Mouse (Mus musculus): ENCODE data around the gene Gm815. TPM values are rescaled to one million over a fixed set of nuclear protein-coding genes. Genes with fewer than 3 reads are reported as not detected.

The Gm815 gene
- polyA plus RNA-seq, 1 experiment from 2014 or later: not detected

GRCm38 (mm10) chr19:26854661-26855060 is 31.0 kb upstream of the Gm815 start:
- Histone ChIP-seq H3K9me3 (ENCODE audit: control insufficient read depth, low read length) (no peaks in the 10 kb centered on the region), H3K4me2 (ENCODE audit: low read depth, low read length) (no peak overlapping the region), H3K27ac (ENCODE audit: low read length) (no peak overlapping the region), H3K4me3 (ENCODE audit: low read length) (no peak overlapping the region), H3K4me1 (ENCODE audit: control insufficient read depth, insufficient read depth, low read length) (no peaks in the 10 kb centered on the region), H3K36me3 (ENCODE audit: control insufficient read depth, insufficient read depth, low read length) (no peaks in the 10 kb centered on the region), H3K9ac (ENCODE audit: low read depth, low read length) (no peak overlapping the region), H3K27me3 (replicated peaks; ENCODE audit: control insufficient read depth, insufficient read depth, low read length) (no peaks in the 10 kb centered on the region)
- no peak for ATAC-seq
- WGBS: 89% methylated on average over 4 of the region's 4 CpGs

- H3K9me3 ChIP-seq (ENCODE audit: control insufficient read depth, low read length): no peaks in the 10 kb centered on the region
These were observed 30.5 kb upstream of the Gm815 start for GRCm38 (mm10) chr19:26855152-26855551.

GRCm38 (mm10) chr19:26858427-26859194 is 27.1 kb upstream of the Gm815 start:
- no peaks in the 10 kb centered on the region for H3K27me3 ChIP-seq (replicated peaks; ENCODE audit: control insufficient read depth, insufficient read depth, low read length)
- no peak overlapping the region for H3K4me3 ChIP-seq (ENCODE audit: low read length)
- WGBS: 75% methylated on average over 12 of the region's 12 CpGs
- H3K36me3 ChIP-seq (ENCODE audit: control insufficient read depth, insufficient read depth, low read length): no peaks in the 10 kb centered on the region
- H3K9me3 ChIP-seq (ENCODE audit: control insufficient read depth, low read length): no peaks in the 10 kb centered on the region
- H3K9ac ChIP-seq (ENCODE audit: low read depth, low read length): no peak overlapping the region
- peaks cover under 1% of the 10 kb centered on the region; the same call in 1 of the 2 replicates for H3K4me1 ChIP-seq (ENCODE audit: control insufficient read depth, insufficient read depth, low read length)
- H3K4me2 ChIP-seq (ENCODE audit: low read depth, low read length): no peak overlapping the region
- H3K27ac ChIP-seq (ENCODE audit: low read length): no peak overlapping the region
- ATAC-seq: no peak

More at GRCm38 (mm10) chr19:26855152-26855551, 30.5 kb upstream of the Gm815 start:
- ATAC-seq: no peak
- H3K4me2 ChIP-seq (ENCODE audit: low read depth, low read length): no peak overlapping the region
- 70% methylated on average over 7 of the region's 7 CpGs for WGBS
- no peaks in the 10 kb centered on the region for H3K27me3 ChIP-seq (replicated peaks; ENCODE audit: control insufficient read depth, insufficient read depth, low read length)
- no peak overlapping the region for H3K27ac ChIP-seq (ENCODE audit: low read length)
- no peak overlapping the region for H3K9ac ChIP-seq (ENCODE audit: low read depth, low read length)
- no peaks in the 10 kb centered on the region for H3K4me1 ChIP-seq (ENCODE audit: control insufficient read depth, insufficient read depth, low read length)
- no peak overlapping the region for H3K4me3 ChIP-seq (ENCODE audit: low read length)
- no peaks in the 10 kb centered on the region for H3K36me3 ChIP-seq (ENCODE audit: control insufficient read depth, insufficient read depth, low read length)

GRCm38 (mm10) chr19:26859195-26859570 is 26.5 kb upstream of the Gm815 start:
- Histone ChIP-seq H3K36me3 (ENCODE audit: control insufficient read depth, insufficient read depth, low read length) (no peaks in the 10 kb centered on the region), H3K9ac (ENCODE audit: low read depth, low read length) (no peak overlapping the region), H3K27me3 (replicated peaks; ENCODE audit: control insufficient read depth, insufficient read depth, low read length) (no peaks in the 10 kb centered on the region), H3K27ac (ENCODE audit: low read length) (no peak overlapping the region), H3K4me1 (ENCODE audit: control insufficient read depth, insufficient read depth, low read length) (peaks cover 2% of the 10 kb centered on the region; the same call in 1 of the 2 replicates), H3K4me3 (ENCODE audit: low read length) (no peak overlapping the region), H3K4me2 (ENCODE audit: low read depth, low read length) (no peak overlapping the region), H3K9me3 (ENCODE audit: control insufficient read depth, low read length) (no peaks in the 10 kb centered on the region)
- 66% methylated on average over 5 of the region's 5 CpGs for WGBS
- no peak for ATAC-seq

GRCm38 (mm10) chr19:26863662-26864061 is 22.0 kb upstream of the Gm815 start:
- H3K9ac ChIP-seq (ENCODE audit: low read depth, low read length): no peak overlapping the region
- 45% methylated on average over 5 of the region's 5 CpGs for WGBS
- H3K27me3 ChIP-seq (replicated peaks; ENCODE audit: control insufficient read depth, insufficient read depth, low read length): no peaks in the 10 kb centered on the region
- no peak overlapping the region for H3K4me2 ChIP-seq (ENCODE audit: low read depth, low read length)
- peaks cover 7% of the 10 kb centered on the region; the same call in 1 of the 2 replicates for H3K4me1 ChIP-seq (ENCODE audit: control insufficient read depth, insufficient read depth, low read length)
- no peak overlapping the region for H3K4me3 ChIP-seq (ENCODE audit: low read length)
- peak overlapping the region; percentile 27 for H3K27ac ChIP-seq (ENCODE audit: low read length)
- no peaks in the 10 kb centered on the region for H3K9me3 ChIP-seq (ENCODE audit: control insufficient read depth, low read length)
- ATAC-seq: peak; percentile 64
- H3K36me3 ChIP-seq (ENCODE audit: control insufficient read depth, insufficient read depth, low read length): no peaks in the 10 kb centered on the region

- H3K4me2 ChIP-seq (ENCODE audit: low read depth, low read length): no peak overlapping the region
- no peaks in the 10 kb centered on the region for H3K27me3 ChIP-seq (replicated peaks; ENCODE audit: control insufficient read depth, insufficient read depth, low read length)
- peaks cover 7% of the 10 kb centered on the region; the same call in 1 of the 2 replicates for H3K4me1 ChIP-seq (ENCODE audit: control insufficient read depth, insufficient read depth, low read length)
- no peak for ATAC-seq
- WGBS: 84% methylated on average over 15 of the region's 15 CpGs
- no peaks in the 10 kb centered on the region for H3K36me3 ChIP-seq (ENCODE audit: control insufficient read depth, insufficient read depth, low read length)
- H3K27ac ChIP-seq (ENCODE audit: low read length): no peak overlapping the region
- H3K9me3 ChIP-seq (ENCODE audit: control insufficient read depth, low read length): no peaks in the 10 kb centered on the region
- no peak overlapping the region for H3K4me3 ChIP-seq (ENCODE audit: low read length)
- H3K9ac ChIP-seq (ENCODE audit: low read depth, low read length): no peak overlapping the region
These were observed 20.5 kb upstream of the Gm815 start for GRCm38 (mm10) chr19:26864975-26865690.

- Histone ChIP-seq H3K9ac (ENCODE audit: low read depth, low read length) (no peak overlapping the region), H3K9me3 (ENCODE audit: control insufficient read depth, low read length) (no peaks in the 10 kb centered on the region), H3K27ac (ENCODE audit: low read length) (no peak overlapping the region), H3K4me1 (ENCODE audit: control insufficient read depth, insufficient read depth, low read length) (peaks cover 7% of the 10 kb centered on the region; the same call in 1 of the 2 replicates), H3K4me2 (ENCODE audit: low read depth, low read length) (no peak overlapping the region), H3K36me3 (ENCODE audit: control insufficient read depth, insufficient read depth, low read length) (no peaks in the 10 kb centered on the region), H3K27me3 (replicated peaks; ENCODE audit: control insufficient read depth, insufficient read depth, low read length) (no peaks in the 10 kb centered on the region), H3K4me3 (ENCODE audit: low read length) (no peak overlapping the region)
- WGBS: 33% methylated on average over 7 of the region's 7 CpGs
- ATAC-seq: no peak
These were observed 19.9 kb upstream of the Gm815 start for GRCm38 (mm10) chr19:26865736-26866135.

GRCm38 (mm10) chr19:26869591-26869990 is 16.1 kb upstream of the Gm815 start:
- peaks cover 9% of the 10 kb centered on the region for H3K4me1 ChIP-seq (ENCODE audit: control insufficient read depth, insufficient read depth, low read length)

GRCm38 (mm10) chr19:26870280-26870679 is 15.4 kb upstream of the Gm815 start:
- WGBS: 56% methylated on average over 7 of the region's 7 CpGs
- no peak for ATAC-seq

More at GRCm38 (mm10) chr19:26869591-26869990, 16.1 kb upstream of the Gm815 start:
- ATAC-seq: no peak
- Histone ChIP-seq H3K27ac (ENCODE audit: low read length) (no peak overlapping the region), H3K4me3 (ENCODE audit: low read length) (no peak overlapping the region), H3K36me3 (ENCODE audit: control insufficient read depth, insufficient read depth, low read length) (no peaks in the 10 kb centered on the region), H3K9ac (ENCODE audit: low read depth, low read length) (no peak overlapping the region), H3K9me3 (ENCODE audit: control insufficient read depth, low read length) (no peaks in the 10 kb centered on the region), H3K4me2 (ENCODE audit: low read depth, low read length) (no peak overlapping the region), H3K27me3 (replicated peaks; ENCODE audit: control insufficient read depth, insufficient read depth, low read length) (no peaks in the 10 kb centered on the region)
- 53% methylated on average over 3 of the region's 3 CpGs for WGBS

More at GRCm38 (mm10) chr19:26870280-26870679, 15.4 kb upstream of the Gm815 start:
- no peaks in the 10 kb centered on the region for H3K9me3 ChIP-seq (ENCODE audit: control insufficient read depth, low read length)
- no peak overlapping the region for H3K4me3 ChIP-seq (ENCODE audit: low read length)
- H3K9ac ChIP-seq (ENCODE audit: low read depth, low read length): no peak overlapping the region
- H3K27ac ChIP-seq (ENCODE audit: low read length): no peak overlapping the region
- H3K4me2 ChIP-seq (ENCODE audit: low read depth, low read length): no peak overlapping the region
- H3K4me1 ChIP-seq (ENCODE audit: control insufficient read depth, insufficient read depth, low read length): peaks cover 9% of the 10 kb centered on the region
- H3K27me3 ChIP-seq (replicated peaks; ENCODE audit: control insufficient read depth, insufficient read depth, low read length): no peaks in the 10 kb centered on the region
- H3K36me3 ChIP-seq (ENCODE audit: control insufficient read depth, insufficient read depth, low read length): no peaks in the 10 kb centered on the region

All from intestine, embryonic 16.5 days (tissue).